Mouse (Mus musculus) liver, embryonic 14.5 days (tissue): ENCODE measurements around the gene Arid1a.

Experiments
- CTCF ChIP-seq: IDR thresholded peaks from 2 replicates; pipeline ENCODE4 v1.5.1; 2016; ENCODE audit warnings: antibody characterized with exemption, low read depth, control low read depth
- EP300 ChIP-seq: IDR thresholded peaks from 2 replicates; pipeline ENCODE4 v1.6.1; 2016; ENCODE audit warnings: antibody characterized with exemption, low read depth

GRCm38 (mm10) chr4:133680206-133680786 lies 76.3 kb downstream of the Arid1a start:
- TF ChIP-seq EP300 (no peak), CTCF (no peak)
